Mouse (Mus musculus): ENCODE results near the gene Clca4b.
"Not testable (repeated sequence)": the region's sequence is repeated elsewhere in the genome, so short reads cannot be mapped to it uniquely, and the experiment has no call there.

Clca4b gene

DNA sequence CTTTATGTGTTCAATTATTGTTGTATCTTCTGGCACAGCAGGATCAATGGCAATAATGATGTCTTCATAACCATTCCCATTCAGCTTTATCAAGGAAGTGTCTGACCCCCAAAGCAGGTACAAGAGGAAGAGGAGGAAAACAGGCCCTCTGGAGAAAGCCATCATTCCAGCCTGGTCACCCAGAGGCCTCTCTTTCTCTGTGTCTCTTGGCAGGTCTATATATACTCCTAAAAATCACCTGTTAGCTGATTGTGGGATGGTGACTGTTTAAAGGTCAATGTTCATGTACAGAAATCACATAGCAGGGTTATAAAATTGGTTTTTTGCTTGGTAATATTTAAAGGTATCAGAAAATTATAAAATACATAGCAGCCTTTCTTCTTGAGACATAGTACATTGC is at the start of gene Clca4b:
Gene Clca4b (minus strand): TSS at position 195 of the 400 bp plus-strand sequence.
- no peak for DNase-seq (ENCODE audit: low read depth, low spot score)

DNA sequence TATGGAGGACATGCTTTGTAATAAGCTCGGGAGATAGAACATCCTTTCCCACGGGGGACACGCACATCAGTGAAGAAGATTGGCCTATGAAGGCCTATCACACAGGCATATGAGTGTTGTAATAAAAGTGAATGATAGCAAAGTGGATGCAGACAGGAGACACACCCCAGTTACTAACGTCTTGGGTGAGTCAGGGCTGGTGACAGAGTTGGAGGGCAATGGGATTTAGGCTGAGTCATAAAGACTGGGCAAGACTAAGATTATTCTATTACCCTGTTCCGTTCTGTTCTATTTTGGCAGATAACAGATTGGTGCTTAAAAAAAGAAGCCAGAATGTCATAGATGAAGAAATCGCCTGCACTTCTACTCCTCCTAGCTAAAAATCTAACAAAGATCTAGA is 48.2 kb upstream of the Clca4b start:
- DNase-seq (ENCODE audit: low read depth, low spot score), result no peak

GRCm38 (mm10) chr3:144977631-144978030 is 45.3 kb upstream of the Clca4b start:
- DNase-seq (ENCODE audit: low read depth, low spot score), result no peak

DNA sequence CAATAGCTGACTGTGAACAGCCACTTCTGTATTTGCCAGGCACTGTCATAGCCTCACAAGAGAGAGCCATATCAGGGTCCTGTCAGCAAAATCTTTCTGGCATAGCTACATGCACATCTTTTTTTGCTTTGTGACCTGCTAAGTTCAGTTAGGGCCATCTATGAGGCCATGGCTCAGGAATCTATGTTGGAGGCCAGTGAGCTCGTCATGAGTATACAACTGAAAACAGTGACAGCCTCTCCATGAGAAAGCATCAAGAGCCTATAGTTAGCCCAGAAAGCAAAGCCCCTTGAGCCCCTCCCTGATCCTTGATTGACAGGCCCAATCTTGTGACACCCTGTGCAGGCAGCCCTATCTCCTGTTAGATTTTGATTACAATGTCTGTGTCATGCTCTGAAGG is 43.8 kb upstream of the Clca4b start:
- no peak for DNase-seq (ENCODE audit: low read depth, low spot score)

DNA sequence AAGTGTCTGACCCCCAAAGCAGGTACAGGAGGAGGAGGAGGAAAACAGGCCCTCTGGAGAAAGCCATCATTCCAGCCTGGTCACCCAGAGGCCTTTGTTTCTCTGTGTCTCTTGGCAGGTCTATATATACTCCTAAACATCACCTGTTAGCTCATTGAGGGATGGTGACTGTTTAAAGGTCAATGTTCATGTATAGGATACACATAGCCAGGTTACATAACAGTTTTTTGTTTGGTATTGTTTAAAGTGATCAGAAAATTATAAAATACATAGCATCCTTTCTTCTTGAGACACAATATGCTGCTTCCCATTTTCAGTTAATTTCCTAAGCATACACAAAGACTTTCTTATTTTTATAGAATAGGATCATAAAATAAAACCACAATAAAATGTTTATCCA is 42.6 kb upstream of the Clca4b start, which contains the start of gene Clca4a:
Gene Clca4a (minus strand): TSS at position 101 of the 400 bp plus-strand sequence.
- DNase-seq (ENCODE audit: low read depth, low spot score), result no peak

GRCm38 (mm10) chr3:144971553-144972270 is 39.4 kb upstream of the Clca4b start:
- DNase-seq (ENCODE audit: low read depth, low spot score), result no peak

- no peak for DNase-seq (ENCODE audit: low read depth, low spot score)
Measured at GRCm38 (mm10) chr3:144969755-144970154, 37.4 kb upstream of the Clca4b start.

DNA sequence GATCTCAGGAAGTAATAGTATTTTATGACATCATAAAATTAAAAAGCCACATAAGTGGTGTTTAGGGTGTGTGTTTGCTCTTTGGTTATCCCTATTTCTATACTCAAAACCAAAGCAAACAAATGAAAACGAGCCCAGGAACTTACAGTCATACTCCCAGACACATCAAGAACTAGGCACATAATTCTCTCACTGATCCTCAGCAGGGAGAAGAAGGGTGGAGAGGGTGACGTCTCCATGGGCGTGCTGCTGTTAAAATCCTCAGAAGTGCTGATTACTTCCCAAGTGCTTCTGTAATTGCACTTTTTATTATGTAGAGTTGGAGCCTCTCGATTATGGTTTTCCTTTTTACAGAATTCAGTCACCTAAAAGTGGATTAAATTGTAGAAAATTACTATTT is 33.7 kb upstream of the Clca4b start:
- DNase-seq (ENCODE audit: low read depth, low spot score), result no peak

DNA sequence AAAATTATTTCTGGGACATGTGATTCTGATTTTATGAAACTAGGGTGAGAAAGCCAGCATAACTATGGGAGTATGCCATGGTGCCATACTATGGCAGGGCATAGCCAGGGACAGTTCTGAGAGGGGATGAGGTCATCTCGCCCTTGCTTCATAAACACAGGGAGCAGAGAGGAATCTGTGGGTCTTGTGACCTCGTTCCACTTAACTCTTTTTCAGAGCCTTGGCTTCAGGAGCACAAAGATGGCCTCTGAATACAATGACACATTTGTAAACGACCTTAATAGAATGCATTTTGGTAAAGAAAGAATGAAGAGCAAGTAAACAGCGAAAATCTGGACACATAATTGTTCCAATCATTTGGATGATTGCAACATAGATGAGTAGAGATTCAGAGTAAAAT is 18.5 kb upstream of the Clca4b start:
- no peak for DNase-seq (ENCODE audit: low read depth, low spot score)

- DNase-seq (ENCODE audit: low read depth, low spot score), result not testable (repeated sequence)
Measured at GRCm38 (mm10) chr3:144947376-144947775, 15.0 kb upstream of the Clca4b start.

DNA sequence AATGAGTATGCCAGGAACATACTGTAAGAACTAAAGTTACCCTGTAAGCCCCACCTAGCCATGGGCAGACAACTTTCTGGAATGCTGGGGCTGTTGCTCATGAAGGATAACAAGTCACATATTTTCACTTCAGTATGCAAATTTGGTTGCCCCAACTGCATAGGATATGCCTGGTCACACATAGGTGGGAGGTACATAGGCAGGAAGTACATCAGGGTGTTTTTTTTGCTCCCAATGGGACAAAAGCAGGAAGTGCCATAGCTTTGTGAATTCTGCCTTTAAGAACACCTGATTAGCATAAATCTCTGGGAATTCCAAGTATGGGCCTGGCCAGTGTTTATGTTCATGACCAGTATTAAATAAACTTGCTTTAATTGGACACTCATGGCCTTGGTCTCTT is 1.3 kb upstream of the Clca4b start:
- DNase-seq (ENCODE audit: low read depth, low spot score), result not testable (repeated sequence)

DNA sequence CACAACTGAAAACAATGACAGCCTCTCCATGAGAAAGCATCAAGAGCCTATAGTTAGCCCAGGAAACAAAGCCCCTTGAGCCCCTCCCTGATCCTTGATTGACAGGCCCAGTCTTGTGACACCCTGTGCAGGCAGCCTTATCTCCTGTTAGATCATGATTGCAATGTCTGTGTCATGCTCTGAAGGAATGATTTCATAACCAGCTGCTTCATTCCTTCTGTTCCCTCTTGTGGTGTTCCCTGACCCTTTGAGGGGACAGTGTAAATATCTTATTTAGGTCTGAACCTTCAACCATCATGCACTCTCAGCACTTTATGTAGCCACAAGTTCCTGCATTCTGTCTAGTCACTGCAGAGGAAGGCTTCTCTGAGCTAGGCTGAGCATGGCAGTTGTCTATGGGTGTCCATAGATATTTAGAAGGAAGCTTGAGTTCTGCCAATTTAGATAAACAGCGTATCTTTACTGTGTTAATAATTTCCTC is 722 bp upstream of the Clca4b start:
- no peak for DNase-seq (ENCODE audit: low read depth, low spot score)

DNA sequence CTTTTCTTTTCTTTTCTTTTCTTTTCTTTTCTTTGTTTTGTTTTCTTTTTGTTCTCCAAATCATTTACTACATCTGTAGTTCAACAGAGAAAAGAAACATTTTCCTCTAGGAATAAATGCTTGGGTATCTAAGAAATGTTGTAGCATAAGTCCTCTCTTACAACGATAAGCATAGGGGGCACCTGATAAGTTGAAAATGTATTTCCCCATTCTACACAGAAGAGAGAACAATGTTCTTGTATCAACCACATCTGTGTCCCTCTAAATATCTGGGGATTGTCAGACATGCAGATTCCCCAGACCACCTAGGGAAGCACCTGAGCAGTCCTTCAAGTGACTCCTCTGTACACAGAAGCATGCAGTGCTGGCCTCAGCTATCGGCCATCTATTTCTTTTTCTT is 18.3 kb downstream of the Clca4b start:
- DNase-seq (ENCODE audit: low read depth, low spot score), result no peak

DNA sequence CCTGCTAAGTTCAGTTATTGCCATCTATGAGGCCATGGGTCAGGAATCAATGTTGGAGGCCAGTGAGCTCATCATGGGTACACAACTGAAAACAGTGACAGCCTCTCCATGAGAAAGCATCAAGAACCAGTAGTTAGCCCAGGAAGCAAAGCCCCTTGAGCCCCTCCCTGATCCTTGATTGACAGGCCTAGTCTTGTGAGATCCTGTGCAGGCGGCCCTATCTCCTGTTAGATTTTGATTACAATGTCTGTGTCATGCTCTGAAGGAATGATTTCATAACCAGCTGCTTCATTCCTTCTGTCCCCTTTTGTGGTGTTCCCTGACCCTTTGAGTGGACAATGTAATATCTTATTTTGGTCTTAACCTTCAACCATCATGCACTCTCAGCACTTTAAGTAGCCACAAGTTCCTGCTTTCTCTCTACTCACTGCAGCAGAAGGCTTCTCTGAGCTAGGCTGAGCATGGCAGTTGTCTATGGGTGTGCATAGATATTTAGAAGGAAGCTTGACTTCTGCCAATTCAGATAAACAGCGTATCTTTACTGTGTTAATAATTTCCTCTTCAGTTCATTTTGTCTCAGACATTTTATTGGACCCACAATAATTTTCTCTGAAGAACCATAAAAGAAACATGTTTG is 35.2 kb downstream of the Clca4b start:
- DNase-seq (ENCODE audit: low read depth, low spot score), result no peak

GRCm38 (mm10) chr3:144890246-144890758 is 42.0 kb downstream of the Clca4b start:
- no peak for DNase-seq (ENCODE audit: low read depth, low spot score)

GRCm38 (mm10) chr3:144886957-144887356 is 45.4 kb downstream of the Clca4b start:
- DNase-seq (ENCODE audit: low read depth, low spot score), result no peak

DNA sequence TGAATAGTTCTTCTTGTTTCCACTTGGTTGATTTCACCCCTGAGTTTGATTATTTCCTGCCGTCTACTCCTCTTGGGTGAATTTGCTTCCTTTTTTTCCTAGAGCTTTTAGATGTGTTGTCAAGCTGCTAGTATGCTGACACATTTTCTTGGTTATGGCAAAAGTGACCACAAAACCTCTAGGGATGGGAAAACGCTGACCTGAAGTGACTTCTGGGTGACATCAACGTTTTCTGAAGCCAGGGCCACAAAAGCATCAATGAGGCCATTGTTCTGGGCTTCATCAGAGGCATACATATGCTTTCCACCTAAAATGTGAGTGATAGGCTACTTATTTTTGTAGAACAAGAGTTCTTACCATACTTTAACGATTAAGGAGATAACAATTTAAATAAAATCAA is 60.3 kb downstream of the Clca4b start:
- DNase-seq (ENCODE audit: low read depth, low spot score), result not testable (repeated sequence)

Data from brain, embryonic 18.5 days (tissue).